Mouse (Mus musculus) regulatory T cell (primary cell): ENCODE data around the gene Mogat2.

Experiments
- in situ Hi-C: fragments of 300-600 bp; cut with MboI, MseI; formaldehyde crosslinking; loops from one replicate; pipeline ENCODE4 v1.15.1; 2025; ENCODE audit warnings: high pct_unique_total_duplicates

Mogat2 gene

GRCm38 (mm10) chr7:99235657-99236056, 2.8 kb downstream of the Mogat2 start:
- in situ Hi-C loops: no loop called here

GRCm38 (mm10) chr7:99234916-99235315, 3.5 kb downstream of the Mogat2 start:
- in situ Hi-C loops: no loop called here

- in situ Hi-C loops: no loop called here
Measured at GRCm38 (mm10) chr7:99232571-99232970, 5.8 kb downstream of the Mogat2 start.

GRCm38 (mm10) chr7:99230061-99230747, 8.2 kb downstream of the Mogat2 start:
- in situ Hi-C loops: no loop called here

GRCm38 (mm10) chr7:99229411-99229810, 9.0 kb downstream of the Mogat2 start:
- in situ Hi-C loops: no loop called here

- in situ Hi-C loops: no loop called here
Measured at GRCm38 (mm10) chr7:99228825-99229224, 9.6 kb downstream of the Mogat2 start.

GRCm38 (mm10) chr7:99227267-99227666, 11.2 kb downstream of the Mogat2 start:
- in situ Hi-C loops: no loop called here

GRCm38 (mm10) chr7:99226662-99227061, 11.8 kb downstream of the Mogat2 start:
- in situ Hi-C loops: no loop called here

GRCm38 (mm10) chr7:99225421-99225820, 13.0 kb downstream of the Mogat2 start:
- in situ Hi-C loops: no loop called here

- in situ Hi-C loops: no loop called here
Measured at GRCm38 (mm10) chr7:99224648-99225190, 13.7 kb downstream of the Mogat2 start.

GRCm38 (mm10) chr7:99224225-99224624, 14.2 kb downstream of the Mogat2 start:
- in situ Hi-C loops: no loop called here

- in situ Hi-C loops: no loop called here
Measured at GRCm38 (mm10) chr7:99217338-99218074, 20.9 kb downstream of the Mogat2 start.

GRCm38 (mm10) chr7:99215347-99215855, 23.0 kb downstream of the Mogat2 start:
- in situ Hi-C loops: no loop called here

- in situ Hi-C loops: no loop called here
Measured at GRCm38 (mm10) chr7:99214621-99215185, 23.7 kb downstream of the Mogat2 start.

- in situ Hi-C loops: no loop called here
Measured at GRCm38 (mm10) chr7:99213686-99214085, 24.7 kb downstream of the Mogat2 start.

- in situ Hi-C loops: no loop called here
Measured at GRCm38 (mm10) chr7:99213056-99213455, 25.4 kb downstream of the Mogat2 start.

- in situ Hi-C loops: no loop called here
Measured at GRCm38 (mm10) chr7:99208704-99209103, 29.7 kb downstream of the Mogat2 start.

GRCm38 (mm10) chr7:99206364-99206763, 32.1 kb downstream of the Mogat2 start:
- in situ Hi-C loops: no loop called here

GRCm38 (mm10) chr7:99202163-99202562, 36.3 kb downstream of the Mogat2 start:
- in situ Hi-C loops: no loop called here

- in situ Hi-C loops: no loop called here
Measured at GRCm38 (mm10) chr7:99200290-99200689, 38.1 kb downstream of the Mogat2 start.

GRCm38 (mm10) chr7:99199451-99200175, 38.8 kb downstream of the Mogat2 start:
- in situ Hi-C loops: loop anchor here (5.0 kb wide), 1 partner anchor 1808 kb away; no protein-coding TSS in a partner anchor
